Mouse (Mus musculus) midbrain, embryonic 16.5 days (tissue): ENCODE measurements at regions not wholly inside any gene's neighbourhood (a gene's known extent, or its start where the extent isn't known, plus 50 kb on each side); places are given as distances from the start of the nearest gene placed in this dataset.
"Not testable (repeated sequence)": the region's sequence is repeated elsewhere in the genome, so short reads cannot be mapped to it uniquely, and the experiment has no call there.

ENCODE experiments used
- ATAC-seq: fragments of 200-750 bp; cut with Nextera tagmentation; 2 replicates; pipeline ENCODE4 v1.8.0; 2017; ENCODE audit warnings: moderate TSS enrichment
- H3K27ac ChIP-seq: fragments of 300-500 bp; sonication (generic); 2 replicates; pipeline ENCODE4 v1.5.1; 2014; ENCODE audit warnings: mild to moderate bottlenecking, low read length, mixed read lengths
- H3K27me3 ChIP-seq: fragments of 300-500 bp; sonication (generic); 2 replicates; pipeline ENCODE4 v1.6.1; 2014; ENCODE audit warnings: low read depth, low read length, mixed read lengths; ENCODE audit not compliant: control insufficient read depth, insufficient read depth
- H3K36me3 ChIP-seq: fragments of 300-500 bp; sonication (generic); 2 replicates; pipeline ENCODE4 v1.6.1; 2014; ENCODE audit warnings: mild to moderate bottlenecking, low read length, moderate library complexity, mixed read lengths; ENCODE audit not compliant: control insufficient read depth, insufficient read depth
- H3K4me1 ChIP-seq: fragments of 300-500 bp; sonication (generic); 2 replicates; pipeline ENCODE4 v1.6.1; 2014; ENCODE audit warnings: mild to moderate bottlenecking, low read length, mixed read lengths; ENCODE audit not compliant: control insufficient read depth, insufficient read depth
- H3K4me2 ChIP-seq: fragments of 300-500 bp; sonication (generic); 2 replicates; pipeline ENCODE4 v1.6.1; 2014; ENCODE audit warnings: mild to moderate bottlenecking, low read length, mixed read lengths
- H3K4me3 ChIP-seq: fragments of 300-500 bp; sonication (generic); 2 replicates; pipeline ENCODE4 v1.5.1; 2014; ENCODE audit warnings: low read depth, mild to moderate bottlenecking, low read length, moderate library complexity, mixed read lengths
- H3K9ac ChIP-seq: fragments of 300-500 bp; sonication (generic); 2 replicates; pipeline ENCODE4 v1.6.1; 2014; ENCODE audit warnings: low read depth, low read length, mixed read lengths
- H3K9me3 ChIP-seq: fragments of 300-500 bp; sonication (generic); replicated peaks from 2 replicates; pipeline ENCODE4 v1.6.1; 2014; ENCODE audit warnings: mild to moderate bottlenecking, low read length, mixed read lengths; ENCODE audit not compliant: control insufficient read depth, poor library complexity, severe bottlenecking
- WGBS: fragments of 180-500 bp; shearing (Covaris S2); extraction: QIAGEN DNeasy Blood & Tissue Kit; methylation state at CpG from one replicate; pipeline ENCODE4 v1.1.7; 2014; 5-methylcytosine and 5-hydroxymethylcytosine counted together

- ATAC-seq, result no peak
- Histone ChIP-seq H3K9ac (no peak overlapping the region), H3K9me3 (no peaks in the 10 kb centered on the region), H3K4me2 (no peak overlapping the region), H3K4me3 (no peak overlapping the region), H3K27ac (no peak overlapping the region), H3K4me1 (no peaks in the 10 kb centered on the region), H3K36me3 (no peaks in the 10 kb centered on the region), H3K27me3 (no peaks in the 10 kb centered on the region)
- WGBS, result 91% methylated on average over 1 of the region's 1 CpGs
Measured at GRCm38 (mm10) chr17:15253271-15253670, 123.4 kb downstream of the Dll1 start.

GRCm38 (mm10) chr17:15252187-15252586, 124.5 kb downstream of the Dll1 start:
- WGBS, result 61% methylated on average over 2 of the region's 2 CpGs
- H3K4me1 ChIP-seq, result 0 out of 2 replicates have a peak, but pooled peaks cover 8% of the 10 kb centered on the region
- H3K27me3 ChIP-seq, result no peaks in the 10 kb centered on the region
- no peak overlapping the region for H3K4me2 ChIP-seq
- no peak overlapping the region for H3K27ac ChIP-seq
- no peak overlapping the region for H3K4me3 ChIP-seq
- no peaks in the 10 kb centered on the region for H3K36me3 ChIP-seq
- H3K9ac ChIP-seq, result no peak overlapping the region
- ATAC-seq, result no peak
- H3K9me3 ChIP-seq, result no peaks in the 10 kb centered on the region

- H3K9me3 ChIP-seq, result no peaks in the 10 kb centered on the region
- no peaks in the 10 kb centered on the region for H3K27me3 ChIP-seq
- 60% methylated on average over 1 of the region's 1 CpGs for WGBS
- no peak overlapping the region for H3K9ac ChIP-seq
- no peaks in the 10 kb centered on the region for H3K36me3 ChIP-seq
- H3K4me1 ChIP-seq, result 0 out of 2 replicates have a peak, but pooled peaks cover 8% of the 10 kb centered on the region
- no peak overlapping the region for H3K4me2 ChIP-seq
- no peak for ATAC-seq
- no peak overlapping the region for H3K4me3 ChIP-seq
- H3K27ac ChIP-seq, result no peak overlapping the region
Measured at GRCm38 (mm10) chr17:15251641-15252040, 125.0 kb downstream of the Dll1 start.

- Histone ChIP-seq H3K36me3 (no peaks in the 10 kb centered on the region), H3K9ac (no peak overlapping the region), H3K27ac (no peak overlapping the region), H3K4me2 (peak overlapping the region; percentile 34; the same call in 1 of the 2 replicates), H3K9me3 (no peaks in the 10 kb centered on the region), H3K4me1 (0 out of 2 replicates have a peak, but pooled peaks cover 8% of the 10 kb centered on the region), H3K4me3 (no peak overlapping the region), H3K27me3 (no peaks in the 10 kb centered on the region)
- peak; percentile 4; the same call in 1 of the 2 replicates for ATAC-seq
- 17% methylated on average over 4 of the region's 4 CpGs for WGBS
Measured at GRCm38 (mm10) chr17:15248417-15248791, 128.3 kb downstream of the Dll1 start.

- H3K27me3 ChIP-seq, result no peaks in the 10 kb centered on the region
- H3K9ac ChIP-seq, result peak overlapping the region; percentile 54
- no peaks in the 10 kb centered on the region for H3K9me3 ChIP-seq
- WGBS, result 3% methylated on average over 20 of the region's 20 CpGs
- H3K4me1 ChIP-seq, result 0 out of 2 replicates have a peak, but pooled peaks cover 8% of the 10 kb centered on the region
- peak overlapping the region; percentile 34 for H3K4me2 ChIP-seq
- H3K36me3 ChIP-seq, result no peaks in the 10 kb centered on the region
- no peak overlapping the region for H3K4me3 ChIP-seq
- peak overlapping the region; percentile 67 for H3K27ac ChIP-seq
- ATAC-seq, result peak; percentile 94
Measured at GRCm38 (mm10) chr17:15247546-15248416, 128.9 kb downstream of the Dll1 start.

GRCm38 (mm10) chr17:15242976-15243635, 133.6 kb downstream of the Dll1 start:
- no peaks in the 10 kb centered on the region for H3K9me3 ChIP-seq
- H3K4me1 ChIP-seq, result 0 out of 2 replicates have a peak, but pooled peaks cover 7% of the 10 kb centered on the region
- WGBS, result 85% methylated on average over 6 of the region's 6 CpGs
- no peaks in the 10 kb centered on the region for H3K27me3 ChIP-seq
- no peak for ATAC-seq
- no peak overlapping the region for H3K9ac ChIP-seq
- H3K4me2 ChIP-seq, result no peak overlapping the region
- no peak overlapping the region for H3K4me3 ChIP-seq
- H3K27ac ChIP-seq, result no peak overlapping the region
- H3K36me3 ChIP-seq, result no peaks in the 10 kb centered on the region

- Histone ChIP-seq H3K27me3 (no peaks in the 10 kb centered on the region), H3K4me2 (no peak overlapping the region), H3K36me3 (no peaks in the 10 kb centered on the region), H3K9me3 (no peaks in the 10 kb centered on the region), H3K9ac (no peak overlapping the region), H3K4me3 (no peak overlapping the region), H3K4me1 (0 out of 2 replicates have a peak, but pooled peaks cover under 1% of the 10 kb centered on the region), H3K27ac (no peak overlapping the region)
- 87% methylated on average over 8 of the region's 8 CpGs for WGBS
- no peak for ATAC-seq
Measured at GRCm38 (mm10) chr17:15242356-15242755, 134.3 kb downstream of the Dll1 start.

GRCm38 (mm10) chr17:15241491-15241890, 135.2 kb downstream of the Dll1 start:
- Histone ChIP-seq H3K4me2 (no peak overlapping the region), H3K9me3 (no peaks in the 10 kb centered on the region), H3K9ac (no peak overlapping the region), H3K27me3 (no peaks in the 10 kb centered on the region), H3K4me1 (no peaks in the 10 kb centered on the region), H3K27ac (no peak overlapping the region), H3K4me3 (no peak overlapping the region), H3K36me3 (no peaks in the 10 kb centered on the region)
- WGBS, result 100% methylated on average over 1 of the region's 1 CpGs
- ATAC-seq, result no peak

GRCm38 (mm10) chr17:15240641-15241040, 136.0 kb downstream of the Dll1 start:
- ATAC-seq, H3K4me2 ChIP-seq, H3K27ac ChIP-seq, H3K9ac ChIP-seq, H3K27me3 ChIP-seq, H3K9me3 ChIP-seq, H3K36me3 ChIP-seq, H3K4me1 ChIP-seq, H3K4me3 ChIP-seq: not testable (repeated sequence)
- WGBS, result 76% methylated on average over 12 of the region's 12 CpGs
